Mouse (Mus musculus) lung, postnatal 25 days (tissue): ENCODE results near the gene Zfp513.

Experiments used
- DNase-seq: peaks from one replicate; pipeline ENCODE4 v3.0.0; 2022; ENCODE audit warnings: low spot score

Zfp513 gene

DNA sequence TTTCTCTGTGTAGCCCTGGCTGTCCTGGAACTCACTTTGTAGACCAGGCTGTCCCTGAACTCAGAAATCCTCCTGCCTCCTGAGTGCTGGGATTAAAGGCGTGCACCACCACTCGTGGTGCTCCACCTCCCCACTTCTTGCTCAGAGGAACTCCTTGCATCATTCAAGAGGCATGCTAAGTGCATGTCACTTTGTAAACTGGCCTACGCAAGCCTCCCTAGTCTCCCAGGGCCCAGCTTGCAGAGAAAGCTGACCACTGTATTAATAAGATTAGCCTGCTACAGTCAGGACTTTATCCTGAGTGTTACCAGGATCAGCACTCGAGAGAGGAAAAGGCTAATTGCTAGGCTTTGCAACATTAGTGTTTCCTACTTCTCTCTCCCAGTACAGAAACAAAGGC lies 33.5 kb downstream of the Zfp513 start:
- DNase-seq = peak; percentile 25

DNA sequence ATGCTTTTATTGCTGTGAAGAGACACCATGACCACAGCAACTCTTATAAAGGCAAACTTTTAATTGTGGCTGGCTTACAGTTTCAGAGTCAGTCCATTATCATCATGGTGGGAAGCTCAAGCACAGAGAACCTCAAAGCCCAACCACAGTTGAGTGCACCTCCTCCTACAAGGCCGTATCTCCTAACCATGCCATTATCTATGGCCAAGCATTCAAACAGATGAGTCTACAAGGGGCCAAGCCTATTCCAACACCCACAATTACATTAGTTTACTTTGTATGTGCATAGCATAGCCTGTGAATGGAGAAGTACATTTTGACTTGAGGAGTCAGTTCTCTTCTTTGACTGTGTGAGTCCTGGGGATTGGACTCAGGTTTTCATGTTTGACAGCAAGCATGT lies 37.2 kb downstream of the Zfp513 start:
- DNase-seq = no peak

DNA sequence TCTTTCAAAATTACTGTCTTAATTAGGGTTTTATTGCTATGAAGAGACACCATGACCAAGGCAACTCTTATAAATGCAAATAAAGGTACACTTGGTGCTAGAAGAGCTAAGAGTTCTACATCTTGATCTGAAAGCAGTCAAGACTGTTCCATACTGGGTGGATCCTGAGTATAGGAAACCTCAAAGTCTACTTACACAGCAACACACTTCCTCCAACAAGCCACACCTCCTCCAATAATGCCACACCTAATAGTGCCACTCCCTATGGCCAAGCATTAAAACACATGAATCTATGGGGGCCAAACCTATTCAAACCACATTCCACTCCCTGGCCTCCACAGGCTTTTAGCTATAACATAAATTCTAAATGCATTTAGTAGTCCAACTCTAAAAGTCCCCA lies 39.6 kb downstream of the Zfp513 start:
- DNase-seq = no peak

DNA sequence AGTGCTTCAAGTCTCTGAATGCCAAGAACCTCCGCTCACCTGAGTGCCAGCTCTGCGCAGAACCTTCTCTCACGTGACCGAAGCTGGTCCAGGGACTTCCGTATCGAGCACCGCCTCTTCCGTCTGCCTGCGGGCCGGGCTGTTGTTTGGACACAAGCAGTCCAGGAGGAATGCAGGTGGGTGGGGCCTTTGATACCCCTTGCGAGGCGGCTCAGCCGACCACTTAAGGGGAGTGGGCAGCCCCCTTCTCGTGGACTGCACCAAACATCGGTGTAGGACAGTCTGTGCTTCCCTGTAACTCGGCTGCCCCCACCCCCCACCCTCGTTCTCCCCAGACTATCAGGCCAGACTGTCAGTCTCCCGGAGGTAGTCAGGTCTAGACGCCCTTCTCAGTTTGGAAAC lies 48.0 kb downstream of the Zfp513 start, which contains the start of gene Mpv17:
Gene Mpv17 (minus strand): TSS at position 100 of the 402 bp plus-strand sequence.
- peak; percentile 88 for DNase-seq

DNA sequence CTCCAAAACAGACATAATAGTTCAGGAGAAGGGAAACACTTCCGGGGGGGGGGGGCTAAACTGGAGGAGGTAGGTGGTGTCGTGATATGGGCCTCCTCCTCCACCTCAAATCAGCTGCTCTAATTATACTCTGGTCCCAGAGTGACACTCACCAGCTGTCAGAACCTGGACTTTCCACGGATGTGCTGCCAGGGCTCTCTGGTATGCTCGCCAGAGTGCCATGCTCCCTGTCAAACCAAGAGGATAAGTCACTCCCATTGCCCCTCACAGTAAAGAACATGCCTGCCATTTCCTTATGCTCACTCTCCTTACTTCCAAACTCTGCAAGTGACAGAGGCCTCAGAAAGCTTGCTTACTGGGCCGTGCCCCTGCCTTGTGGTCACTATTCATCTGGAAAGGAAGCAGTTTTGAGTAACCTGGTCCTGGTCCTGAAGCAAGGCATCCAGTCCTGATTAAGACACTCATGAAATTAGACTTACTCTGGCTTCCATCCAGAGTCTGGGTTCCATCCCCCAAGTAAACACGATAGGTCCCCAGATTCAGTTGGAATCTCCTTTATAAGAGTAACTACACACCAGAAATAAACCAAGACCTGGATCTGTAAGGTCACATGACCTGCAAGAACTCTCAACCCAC lies 48.5 kb downstream of the Zfp513 start:
- no peak for DNase-seq

DNA sequence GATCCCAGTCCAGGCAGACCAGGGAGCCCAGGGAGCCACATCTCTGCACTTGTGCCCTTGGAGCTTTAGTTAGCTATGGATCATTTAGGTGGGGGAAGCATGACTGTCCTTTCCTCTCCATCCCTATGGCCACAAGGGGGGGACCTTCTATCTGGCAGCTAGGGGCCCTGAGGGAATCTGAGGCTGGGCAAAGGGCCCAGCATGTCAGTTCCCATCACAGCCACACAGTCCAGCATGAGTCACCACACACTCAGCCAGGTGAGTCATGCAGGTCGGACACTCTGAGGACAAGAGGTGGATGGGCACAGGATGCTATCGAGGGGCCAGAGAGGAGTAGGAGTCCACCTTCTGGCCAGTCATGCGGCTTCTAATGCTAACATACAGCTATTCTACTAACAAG lies 50.4 kb downstream of the Zfp513 start:
- no peak for DNase-seq

DNA sequence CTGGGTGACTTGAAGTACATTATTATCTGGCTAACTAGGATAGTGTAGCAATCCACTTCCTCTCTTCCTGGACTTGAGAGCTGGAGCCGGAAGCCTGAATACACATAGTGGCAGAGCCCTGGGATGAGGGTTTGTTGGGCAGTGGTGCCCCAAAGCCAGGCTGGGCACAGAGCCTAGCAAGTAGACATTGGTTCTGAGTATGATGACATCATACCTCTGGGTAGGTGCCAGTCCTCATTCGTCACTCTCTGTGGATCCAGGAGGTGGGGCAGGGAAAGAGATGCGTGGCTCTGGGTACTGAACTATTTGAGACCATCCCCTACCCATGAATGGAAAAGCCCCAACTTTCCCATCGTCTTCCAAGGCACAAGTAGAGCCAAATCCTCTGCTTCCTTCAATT lies 52.3 kb downstream of the Zfp513 start:
- no peak for DNase-seq
